Mouse (Mus musculus) layer of hippocampus, adult 2 months (tissue): Measurements from ENCODE around the gene Arl16. TPM values are rescaled to one million over a fixed set of nuclear protein-coding genes. Genes with fewer than 3 reads are reported as not detected.

Source experiments
- DNase-seq, 2 experiments: peaks; one replicate each; pipeline ENCODE4 v3.0.0; 2022; ENCODE audit warnings: low spot score in 2 of 2
- H3K27ac ChIP-seq: fragments of 200-600 bp; 2 replicates; pipeline ENCODE4 v1.8.1; 2022
- H3K4me3 ChIP-seq: fragments of 200-600 bp; 2 replicates; pipeline ENCODE4 v1.8.1; 2022; ENCODE audit warnings: mild to moderate bottlenecking
- CTCF ChIP-seq: fragments of 200-600 bp; conservative IDR thresholded peaks from 2 replicates; pipeline ENCODE4 v1.8.1; 2022; ENCODE audit warnings: antibody characterized with exemption, mild to moderate bottlenecking, moderate library complexity
- total RNA-seq, 2 experiments: library from RNA; stranded (reverse); gene quantifications; 2 replicates each; pipeline ENCODE4 v1.2.3; 2021

Arl16 gene
- total RNA-seq, 2 experiments from 2014 or later, result 52.0 to 54.8 TPM

- no peak overlapping the region for H3K4me3 ChIP-seq
- no peak for DNase-seq
- TF ChIP-seq CTCF, result no peak
- H3K27ac ChIP-seq, result no peak overlapping the region
Observed at GRCm38 (mm10) chr11:120422651-120423568, 44.5 kb downstream of the Arl16 start.

- no peak for TF ChIP-seq CTCF
- no peak overlapping the region for H3K27ac ChIP-seq
- no peak for DNase-seq
- no peak overlapping the region for H3K4me3 ChIP-seq
Observed at GRCm38 (mm10) chr11:120418592-120418991, 48.8 kb downstream of the Arl16 start.

- no peak for TF ChIP-seq CTCF
- Histone ChIP-seq H3K27ac (no peak overlapping the region), H3K4me3 (no peak overlapping the region)
- DNase-seq, result no peak
Observed at GRCm38 (mm10) chr11:120417852-120418251, 49.6 kb downstream of the Arl16 start.

Other genes with a start within 250 kb of the Arl16 start
- 10 to 100 TPM; 19.9 to 20.7 TPM for gene Bahcc1, start 234.7 kb downstream of the Arl16 start, total RNA-seq
- gene Actg1, start 119.1 kb downstream of the Arl16 start, total RNA-seq, result 1,000 to 10,000 TPM; 1,285 to 1,295 TPM
- 1 to 10 TPM in 1 of 2 experiments, under 1 TPM in 1; 0.69 to 1.1 TPM for gene Fscn2, start 106.1 kb downstream of the Arl16 start, total RNA-seq
- 10 to 100 TPM; 17.7 to 19.5 TPM for gene Faap100, start 88.8 kb downstream of the Arl16 start, total RNA-seq
- 10 to 100 TPM; 64.1 to 70.1 TPM for gene Nploc4, start 29.9 kb downstream of the Arl16 start, total RNA-seq
- under 1 TPM in 1 of 2 experiments, not detected in 1; 0.20 TPM for gene Tspan10, start 25.0 kb downstream of the Arl16 start, total RNA-seq
- gene Pde6g, start 14.1 kb downstream of the Arl16 start, total RNA-seq, result under 1 TPM in 1 of 2 experiments, not detected in 1; 0.44 TPM
- gene Oxld1, start 9.5 kb downstream of the Arl16 start, total RNA-seq, result 10 to 100 TPM; 17.7 to 19.0 TPM
- 10 to 100 TPM; 20.0 to 32.3 TPM for gene Ccdc137, start 9.5 kb downstream of the Arl16 start, total RNA-seq
- 10 to 100 TPM; 63.2 to 68.1 TPM for gene Mrpl12, start 17.0 kb upstream of the Arl16 start, total RNA-seq
- gene Slc25a10, start 24.2 kb upstream of the Arl16 start, total RNA-seq, result 10 to 100 TPM; 19.8 to 22.3 TPM
- not detected for gene Gcgr, start 63.1 kb upstream of the Arl16 start, total RNA-seq
- 10 to 100 TPM; 65.2 to 67.6 TPM for gene Mcrip1, start 82.1 kb upstream of the Arl16 start, total RNA-seq
- gene Ppp1r27, start 83.5 kb upstream of the Arl16 start, total RNA-seq, result not detected
- 100 to 1,000 TPM; 106 to 118 TPM for gene P4hb, start 105.6 kb upstream of the Arl16 start, total RNA-seq
- 100 to 1,000 TPM; 270 to 277 TPM for gene Arhgdia, start 114.0 kb upstream of the Arl16 start, total RNA-seq
- 10 to 100 TPM; 58.0 to 66.8 TPM for gene Alyref, start 130.8 kb upstream of the Arl16 start, total RNA-seq
- 10 to 100 TPM; 87.1 to 89.6 TPM for gene Anapc11, start 130.8 kb upstream of the Arl16 start, total RNA-seq
- gene Npb, start 140.9 kb upstream of the Arl16 start, total RNA-seq, result 1 to 10 TPM; 1.3 to 1.7 TPM
- gene Pcyt2, start 150.3 kb upstream of the Arl16 start, total RNA-seq, result 100 to 1,000 TPM; 128 to 142 TPM
- 10 to 100 TPM; 42.9 to 46.4 TPM for gene Sirt7, start 157.6 kb upstream of the Arl16 start, total RNA-seq
- gene Mafg, start 166.0 kb upstream of the Arl16 start, total RNA-seq, result 10 to 100 TPM; 71.6 to 80.3 TPM
- 1 to 10 TPM; 1.3 to 1.8 TPM for gene Pycr1, start 176.2 kb upstream of the Arl16 start, total RNA-seq
- 1 to 10 TPM; 3.9 to 8.7 TPM for gene Myadml2, start 180.6 kb upstream of the Arl16 start, total RNA-seq
- 1 to 10 TPM; 4.7 to 5.4 TPM for gene Notum, start 193.6 kb upstream of the Arl16 start, total RNA-seq
- gene Aspscr1, start 205.4 kb upstream of the Arl16 start, total RNA-seq, result 10 to 100 TPM; 50.7 to 53.2 TPM
- 10 to 100 TPM; 13.1 to 16.9 TPM for gene Cenpx, start 246.1 kb upstream of the Arl16 start, total RNA-seq
- gene Lrrc45, start 246.3 kb upstream of the Arl16 start, total RNA-seq, result 10 to 100 TPM; 60.0 to 70.4 TPM